Mouse (Mus musculus): ENCODE results near the gene Gimap5.

Gimap5 gene

DNA sequence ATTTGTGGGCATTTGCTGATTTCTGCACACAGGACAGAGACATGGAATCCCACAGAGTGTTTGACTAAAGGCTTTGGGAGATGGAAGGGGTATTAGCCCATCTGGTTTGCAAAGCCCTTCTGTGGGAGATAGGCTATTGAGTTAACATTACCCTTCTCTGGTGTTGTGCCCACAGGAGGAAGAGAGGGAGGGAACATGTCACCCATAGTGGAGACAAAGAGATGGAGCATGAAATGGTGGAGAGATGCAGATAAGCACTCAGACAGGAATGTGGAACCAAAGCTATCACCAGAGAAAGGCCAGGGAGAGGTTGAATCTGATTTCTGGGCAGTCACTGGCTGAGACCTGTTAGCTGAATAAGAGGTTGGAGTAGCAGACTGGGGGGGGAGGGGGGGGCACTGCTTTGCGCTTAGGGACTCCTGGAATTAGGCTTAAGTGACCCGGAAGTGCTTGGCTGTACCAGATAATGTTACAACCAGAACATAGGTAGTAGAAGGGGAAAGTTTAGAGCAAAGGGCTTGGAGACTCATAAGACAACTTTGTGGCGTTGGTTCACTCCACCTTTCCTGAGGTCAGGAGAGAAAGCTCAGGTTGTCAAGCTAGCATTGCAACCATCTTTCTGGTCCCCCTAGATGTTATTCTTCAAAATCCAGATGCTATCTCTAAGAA, 5.4 kb upstream of the Gimap5 start:
- DNase-seq (ENCODE audit: low spot score): no peak

DNA sequence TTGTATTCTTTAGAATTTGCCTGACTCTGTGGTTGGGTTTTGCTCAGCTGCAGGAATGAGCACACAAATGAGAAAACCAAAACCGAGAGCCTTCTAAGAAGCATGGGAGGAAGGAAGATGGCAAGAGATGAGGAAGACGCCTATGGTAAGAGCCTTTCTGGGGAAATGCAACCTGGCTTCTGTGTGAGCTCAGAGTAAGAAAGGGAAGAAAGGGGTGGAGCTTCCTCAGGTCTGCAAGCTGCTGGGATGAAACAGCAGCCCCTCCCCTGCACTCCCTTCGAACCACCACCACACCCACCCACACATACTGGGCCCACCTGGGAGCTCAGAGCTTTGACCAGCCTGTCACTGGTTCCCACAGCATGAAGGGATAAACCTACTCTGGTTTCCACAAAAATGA, 4.7 kb upstream of the Gimap5 start:
- DNase-seq (ENCODE audit: low spot score): no peak

DNA sequence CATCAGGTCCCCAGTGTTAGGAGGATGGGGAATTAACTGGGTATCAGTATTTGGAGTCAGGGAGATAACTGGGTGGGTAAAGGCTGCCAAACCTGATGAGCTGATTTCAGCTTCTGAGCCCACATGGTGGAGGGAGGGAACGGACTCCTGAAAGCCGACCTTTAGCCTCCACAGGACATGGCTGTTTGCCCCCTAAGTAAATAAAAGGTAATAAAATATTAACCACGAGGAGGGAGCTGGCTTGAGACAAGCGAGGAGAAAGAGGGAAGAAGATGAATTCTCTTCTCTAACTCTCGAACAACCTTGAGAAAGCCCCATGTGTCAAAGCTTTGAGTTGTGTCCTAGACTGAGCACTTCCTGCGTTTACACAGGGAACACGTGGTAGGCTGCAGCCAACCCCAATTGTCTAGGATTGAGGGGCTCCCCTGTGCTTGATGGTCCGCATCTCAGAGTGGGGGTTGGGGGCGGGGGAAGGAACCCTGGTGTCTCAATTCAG, 4.2 kb upstream of the Gimap5 start:
- DNase-seq (ENCODE audit: low spot score): no peak

DNA sequence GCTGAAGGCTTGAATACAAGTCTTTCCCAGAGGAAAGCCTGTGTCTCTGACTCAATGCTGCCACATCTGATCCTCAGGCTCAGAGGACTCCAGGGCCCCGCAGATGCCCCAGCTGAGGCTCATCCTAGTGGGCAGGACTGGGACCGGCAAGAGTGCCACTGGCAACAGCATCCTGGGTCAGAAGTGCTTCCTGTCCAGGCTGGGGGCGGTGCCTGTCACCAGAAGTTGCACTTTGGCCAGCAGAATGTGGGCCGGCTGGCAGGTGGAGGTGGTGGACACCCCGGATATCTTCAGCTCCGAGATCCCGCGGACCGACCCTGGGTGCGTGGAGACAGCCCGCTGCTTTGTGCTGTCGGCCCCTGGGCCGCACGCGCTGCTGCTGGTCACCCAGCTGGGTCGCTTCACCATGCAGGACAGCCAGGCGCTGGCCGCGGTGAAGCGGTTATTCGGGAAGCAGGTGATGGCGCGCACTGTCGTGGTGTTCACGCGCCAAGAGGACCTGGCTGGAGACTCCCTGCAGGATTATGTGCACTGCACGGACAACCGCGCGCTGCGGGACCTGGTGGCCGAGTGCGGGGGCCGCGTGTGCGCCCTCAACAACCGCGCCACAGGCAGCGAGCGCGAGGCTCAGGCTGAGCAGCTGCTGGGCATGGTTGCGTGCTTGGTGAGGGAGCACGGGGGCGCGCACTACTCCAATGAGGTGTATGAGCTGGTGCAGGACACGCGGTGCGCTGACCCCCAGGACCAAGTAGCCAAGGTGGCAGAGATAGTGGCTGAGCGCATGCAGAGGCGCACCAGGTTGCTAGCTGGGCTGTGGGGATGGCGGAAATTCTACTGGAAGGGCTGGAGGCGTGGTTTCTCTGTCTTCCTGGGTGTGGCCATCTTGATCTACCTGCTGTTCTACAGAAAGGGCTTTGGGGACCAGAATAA, 3.3 kb upstream of the Gimap5 start:
- no peak for DNase-seq (ENCODE audit: low spot score)

DNA sequence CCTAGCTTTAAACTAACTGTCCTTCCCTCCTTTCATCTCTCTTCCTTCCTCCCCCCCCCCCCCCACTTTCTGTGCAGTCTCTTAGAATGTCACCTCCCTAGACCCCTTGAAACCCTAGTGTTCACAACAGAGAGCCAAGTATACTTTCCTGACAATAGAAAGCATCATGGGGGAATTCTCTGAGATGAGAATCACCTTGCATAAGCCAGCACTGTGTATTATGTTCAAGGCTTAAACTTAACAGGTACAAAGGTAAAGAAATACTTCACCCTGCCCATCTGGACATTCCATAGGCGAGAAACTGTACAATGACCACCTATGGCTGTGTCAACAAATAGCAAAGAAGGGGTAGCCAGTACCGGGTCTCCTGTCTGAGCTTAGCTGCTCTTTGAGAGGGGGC, 507 bp upstream of the Gimap5 start:
- no peak for DNase-seq (ENCODE audit: low spot score)

DNA sequence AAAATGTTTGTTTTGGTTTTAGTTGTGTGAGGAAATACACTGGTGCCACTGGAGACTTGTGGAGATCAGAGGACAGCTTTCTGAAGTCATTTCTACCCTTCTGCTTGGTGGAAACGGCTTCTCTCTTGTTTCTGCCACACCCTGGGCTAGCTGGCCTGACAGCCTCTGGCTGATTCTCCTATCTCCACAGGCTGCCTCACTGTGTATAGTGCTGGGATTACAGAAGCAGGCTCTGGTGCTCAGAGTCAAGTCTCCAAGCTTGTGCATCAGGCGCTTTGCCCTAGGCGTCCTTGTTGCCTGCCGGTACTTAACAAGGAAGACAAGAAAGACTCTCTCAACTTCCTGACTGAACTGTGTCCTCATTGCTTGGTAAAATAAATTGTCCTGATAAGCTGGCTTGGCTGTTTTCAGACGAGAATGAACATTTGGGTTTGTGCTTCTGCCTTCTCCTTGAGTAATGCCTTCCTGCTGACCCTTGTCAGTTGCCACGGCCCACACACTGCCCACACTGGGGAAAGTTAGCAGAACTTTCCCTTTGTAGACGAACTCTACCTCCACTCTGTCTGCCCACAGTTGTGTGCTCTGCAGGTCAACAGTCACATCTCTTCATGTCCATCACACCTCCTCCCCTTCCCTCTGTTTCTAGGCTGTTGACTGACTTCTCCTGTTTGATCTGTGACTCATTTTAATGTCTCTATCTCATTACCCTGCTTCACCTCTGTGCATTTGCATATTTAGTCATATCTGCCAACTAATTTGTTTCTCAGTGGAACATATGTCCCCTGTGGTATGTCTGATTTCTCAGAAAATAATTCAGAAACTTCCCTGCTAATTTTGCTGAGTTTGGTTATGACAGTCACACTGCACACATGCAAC, 1.3 kb downstream of the Gimap5 start:
- no peak for DNase-seq (ENCODE audit: low spot score)

DNA sequence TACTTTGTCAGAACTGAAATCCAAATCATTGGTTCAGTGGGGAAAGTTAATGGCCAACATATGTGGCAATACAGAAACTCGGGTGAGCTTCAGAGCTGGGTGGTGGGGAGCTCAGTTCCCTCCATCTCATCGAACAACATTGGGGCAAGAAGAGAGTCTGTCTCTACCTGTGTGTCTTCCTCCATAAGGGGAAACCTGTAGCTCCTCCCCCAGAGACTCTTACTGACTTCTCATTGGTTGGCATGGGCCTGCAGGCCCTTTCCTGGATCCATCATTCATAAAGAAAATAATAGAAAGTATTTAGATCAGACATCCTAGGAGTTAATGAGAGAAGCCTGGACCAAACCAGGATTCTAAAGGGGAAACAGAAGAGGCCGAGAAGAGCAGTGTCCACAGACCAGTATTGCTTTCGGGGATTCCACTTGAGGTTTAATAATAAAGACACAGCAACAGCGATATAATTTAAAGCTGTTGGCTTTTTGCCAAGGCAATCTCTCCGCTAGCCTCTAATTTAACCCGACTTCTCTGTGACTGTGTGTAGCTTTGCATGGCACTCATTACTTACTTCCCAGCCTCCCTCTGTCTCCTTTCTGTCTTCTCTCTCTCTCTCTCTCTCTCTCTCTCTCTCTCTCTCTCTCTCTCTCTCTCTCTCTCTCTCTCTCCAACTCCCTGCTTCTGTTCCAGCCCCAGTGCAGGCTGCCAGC, 17.7 kb downstream of the Gimap5 start:
- no peak for DNase-seq (ENCODE audit: low spot score)

DNA sequence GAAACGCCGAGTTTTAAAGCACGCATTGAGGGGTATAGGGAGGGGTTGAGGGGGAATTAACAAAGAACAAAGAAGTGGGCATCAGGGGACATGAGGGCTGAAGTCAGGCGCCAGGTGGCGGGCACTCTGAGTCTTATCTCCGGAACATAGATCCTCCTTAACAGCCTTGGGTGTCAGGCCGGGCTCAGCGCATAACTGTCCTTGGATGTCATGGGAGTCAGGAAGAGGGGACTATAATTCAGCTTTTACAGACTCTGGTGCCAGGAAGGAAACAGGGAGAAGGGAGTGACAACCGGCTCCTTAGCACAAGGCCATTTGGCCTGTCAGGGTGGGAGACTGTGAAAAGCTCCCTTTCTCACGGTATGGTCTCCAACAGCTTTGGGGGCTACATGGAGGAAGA, 18.5 kb downstream of the Gimap5 start:
- no peak for DNase-seq (ENCODE audit: low spot score)

DNA sequence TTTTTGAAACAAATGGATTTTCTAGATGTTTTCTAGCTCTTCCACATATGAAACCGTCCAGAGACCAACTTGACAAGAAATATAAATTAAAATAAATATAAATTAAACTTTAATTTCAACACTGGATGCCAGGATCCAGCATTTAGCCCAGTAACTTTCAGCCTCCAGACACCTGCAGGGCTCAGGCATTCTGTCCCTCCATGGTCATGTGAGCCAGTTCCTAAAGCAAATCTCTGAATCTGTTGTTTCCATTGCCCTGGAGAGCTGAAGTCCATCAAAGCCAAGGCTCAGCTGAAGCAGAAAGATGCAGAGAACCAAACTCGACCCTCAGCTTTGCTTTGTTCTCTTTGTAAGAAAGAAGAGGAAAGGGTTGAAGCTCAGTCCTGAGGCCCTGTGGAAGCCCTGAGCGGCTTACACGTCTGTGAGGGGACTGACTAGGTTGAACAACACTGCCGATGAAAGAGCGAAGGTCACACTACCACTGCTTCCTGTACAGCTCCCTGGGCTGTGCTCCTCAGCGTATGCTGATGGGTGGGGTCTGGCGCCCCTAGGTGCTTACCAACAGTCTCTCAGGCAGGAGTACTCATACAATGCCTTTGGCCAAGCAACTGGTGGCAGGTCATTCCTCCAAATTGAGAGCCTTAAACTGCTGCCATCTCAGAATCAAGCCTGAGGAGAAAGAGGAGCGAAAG, 22.3 kb downstream of the Gimap5 start:
- no peak for DNase-seq (ENCODE audit: low spot score)

DNA sequence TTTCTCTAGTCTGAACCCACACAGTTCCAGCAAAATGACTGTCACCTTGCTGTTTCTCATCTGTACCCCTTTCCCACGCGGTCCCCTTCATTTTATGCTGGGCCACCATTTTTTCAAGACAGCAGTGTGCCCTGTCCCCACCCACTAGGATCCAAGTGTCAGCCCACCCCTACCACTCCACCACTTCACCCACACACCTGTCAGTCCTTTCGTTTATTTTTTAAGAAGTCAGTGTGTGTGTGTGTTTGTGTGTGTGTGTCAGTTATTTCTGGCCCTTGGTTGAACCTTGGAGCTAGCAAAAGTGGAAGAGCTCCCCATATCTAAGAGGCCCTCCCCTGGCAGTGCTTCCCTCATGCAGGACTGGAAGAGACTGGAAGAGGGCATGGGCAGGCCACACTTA, 22.9 kb downstream of the Gimap5 start:
- DNase-seq (ENCODE audit: low spot score): no peak

DNA sequence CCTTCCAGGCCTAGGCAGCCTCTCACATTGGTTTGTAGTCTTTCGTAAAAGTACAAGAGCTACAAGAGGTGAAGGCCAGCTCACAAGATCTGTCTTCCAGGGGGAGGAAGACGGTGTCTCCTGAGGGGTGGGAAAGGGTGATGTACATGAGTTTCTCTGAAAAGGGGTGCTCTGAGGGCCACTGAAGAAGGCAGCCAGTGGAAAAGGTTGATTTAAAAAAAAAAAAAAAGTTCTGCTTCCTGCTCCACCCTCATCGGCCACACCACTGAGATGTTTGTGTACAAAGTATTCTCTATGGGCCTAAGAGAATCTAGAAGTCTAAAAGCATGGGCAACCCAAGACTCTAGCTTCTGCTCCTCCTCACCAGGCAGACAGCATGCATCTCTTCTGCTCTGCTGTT, 24.7 kb downstream of the Gimap5 start, which contains the start of gene Gimap3:
Gene Gimap3, minus strand, starts transcription at position 156 of the 400 bp plus-strand sequence.
- no peak for DNase-seq (ENCODE audit: low spot score)

DNA sequence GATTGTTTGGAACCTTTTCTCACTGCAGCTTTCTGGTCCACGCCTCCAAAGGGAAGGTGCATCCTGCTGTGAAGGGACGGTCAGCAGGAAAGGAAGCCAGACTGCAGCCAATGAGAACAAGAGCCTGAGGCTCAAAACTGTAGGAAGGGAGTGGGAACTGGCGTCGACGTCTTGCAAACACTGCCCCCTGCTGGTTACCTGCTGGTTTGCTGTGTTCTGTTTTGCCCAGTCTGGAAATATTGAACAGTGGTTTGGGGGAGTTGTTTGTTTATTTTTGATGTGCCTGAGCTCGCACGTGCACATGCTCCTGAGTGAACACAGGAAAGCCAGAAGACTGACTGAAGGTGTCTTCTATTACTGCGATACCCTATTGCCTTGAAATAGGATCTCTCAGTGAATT, 26.0 kb downstream of the Gimap5 start:
- DNase-seq (ENCODE audit: low spot score): peak; percentile 78

DNA sequence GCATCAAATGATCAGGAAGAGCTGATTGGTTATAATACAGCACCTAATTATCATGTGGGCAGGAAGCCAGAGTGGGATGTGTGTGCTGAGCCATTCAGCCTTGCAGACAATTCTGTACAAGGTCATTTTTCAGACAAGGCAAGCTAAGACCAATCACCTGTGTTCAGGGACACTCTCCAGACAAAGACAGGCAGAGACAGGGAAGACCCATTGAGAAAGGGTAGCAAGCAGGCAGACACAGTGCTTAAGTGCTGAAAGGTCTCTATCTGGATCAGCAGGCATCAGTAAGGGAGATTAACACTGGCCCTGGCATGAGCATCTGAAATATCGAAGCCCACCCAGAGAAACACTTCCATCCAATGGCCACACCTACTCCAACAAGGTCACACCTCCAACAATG, 38.4 kb downstream of the Gimap5 start:
- DNase-seq (ENCODE audit: low spot score): no peak

DNA sequence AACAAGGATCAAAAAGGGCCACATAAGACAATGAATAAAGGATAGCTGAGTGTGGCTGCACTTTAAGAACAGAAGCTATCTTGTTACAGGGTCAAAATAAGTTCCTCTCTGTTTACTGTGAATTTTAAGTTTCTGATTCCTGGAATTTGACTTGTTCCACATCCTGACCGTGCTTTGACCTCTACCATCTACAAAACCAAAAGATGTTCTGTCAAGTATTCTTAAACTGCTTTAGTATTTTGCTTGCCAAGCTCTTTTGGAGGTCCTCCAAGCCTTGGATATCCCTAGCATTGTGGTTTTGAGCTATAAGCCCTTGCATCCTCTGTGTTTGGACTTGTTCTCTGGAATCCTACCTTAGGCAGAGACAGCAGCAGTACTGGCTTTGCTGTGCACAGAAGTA, 39.2 kb downstream of the Gimap5 start:
- DNase-seq (ENCODE audit: low spot score): peak; percentile 73

DNA sequence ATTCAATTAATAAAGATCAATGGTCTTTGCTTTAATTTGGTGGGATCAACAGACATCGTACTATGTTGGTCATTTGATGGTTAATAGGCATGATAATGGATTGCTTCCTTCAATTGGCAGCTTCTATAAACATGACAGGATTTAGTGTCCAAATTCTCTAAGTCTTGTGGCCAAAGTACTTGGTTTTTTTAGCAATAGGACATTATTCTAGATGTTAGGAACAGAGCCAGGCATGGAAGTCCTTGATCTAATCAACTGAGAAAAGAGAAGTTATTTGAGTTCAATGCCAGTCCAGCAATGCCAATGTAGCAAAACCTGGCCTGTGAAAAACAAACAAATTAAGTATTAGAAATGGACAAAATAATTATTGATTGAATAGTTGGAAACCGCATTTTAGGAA, 39.6 kb downstream of the Gimap5 start:
- DNase-seq (ENCODE audit: low spot score): no peak

DNA sequence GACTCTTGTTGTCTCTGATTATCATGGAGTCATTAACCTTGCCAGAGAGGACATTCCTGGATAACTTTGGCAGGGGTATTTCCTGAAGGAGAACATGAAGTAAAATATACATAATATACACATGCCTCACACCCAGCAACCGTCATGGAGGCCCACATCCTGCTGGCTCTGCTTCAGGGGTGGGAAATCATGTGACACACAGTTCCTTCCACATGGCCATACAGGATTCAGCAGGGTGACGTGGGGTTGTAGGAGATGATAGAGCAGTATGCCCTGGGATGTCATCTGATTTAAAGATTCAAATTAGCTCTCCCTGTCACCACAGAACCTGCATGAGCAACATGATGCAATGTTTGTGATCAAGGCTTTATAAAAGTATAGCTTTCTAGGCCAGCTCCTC, 41.9 kb downstream of the Gimap5 start:
- DNase-seq (ENCODE audit: low spot score): no peak

DNA sequence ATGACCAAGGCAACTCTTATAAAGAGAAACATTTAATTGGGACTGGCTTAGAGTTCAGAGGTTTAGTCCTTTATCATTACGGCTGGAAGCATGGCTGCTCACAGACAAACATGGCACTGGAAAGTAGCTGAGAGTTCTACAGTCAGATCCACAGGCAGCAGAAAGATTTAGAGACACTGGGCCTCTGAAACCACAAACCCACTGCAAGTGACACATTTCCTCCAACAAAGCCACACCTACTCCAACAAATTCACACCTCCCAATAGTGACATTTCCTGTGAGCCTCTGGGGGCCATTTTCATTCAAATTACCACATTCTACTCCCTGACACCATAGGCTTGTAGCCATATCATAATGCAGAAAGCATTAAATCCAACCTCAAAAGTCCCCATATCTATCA, 55.9 kb downstream of the Gimap5 start:
- no peak for DNase-seq (ENCODE audit: low spot score)

DNA sequence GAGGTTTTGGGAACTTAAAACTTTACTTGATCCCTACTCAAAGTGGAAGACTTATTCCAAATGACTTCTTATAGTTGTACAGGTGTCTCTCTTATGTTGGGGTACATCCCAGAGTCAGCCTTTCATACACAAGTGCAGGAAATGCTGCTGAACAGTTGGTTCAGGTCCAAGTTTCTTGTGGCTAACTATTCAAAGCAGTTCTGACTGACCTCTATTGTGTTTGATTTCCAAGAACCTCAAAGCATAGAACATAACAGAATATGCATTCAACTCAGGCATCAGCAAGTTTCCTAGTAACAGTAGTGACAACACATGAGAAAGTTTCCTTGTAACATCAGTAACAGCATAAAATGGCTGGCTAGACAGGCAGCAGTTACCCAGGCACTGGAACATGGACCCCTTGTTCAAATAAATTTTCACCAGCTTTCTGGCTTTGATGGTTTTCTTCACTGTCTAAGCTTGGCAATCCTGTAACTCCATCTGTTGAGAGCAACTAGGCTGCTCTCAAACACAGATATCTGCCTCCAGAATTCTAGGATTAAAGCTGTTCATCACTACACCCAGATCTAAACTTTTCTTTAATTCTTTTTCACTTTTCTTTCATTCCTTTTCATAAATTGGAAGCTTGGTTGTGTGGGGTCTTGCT, 57.5 kb downstream of the Gimap5 start:
- DNase-seq (ENCODE audit: low spot score): no peak

Measured in adipocyte (in vitro differentiated cells).